Mouse (Mus musculus): ENCODE results near the gene Trappc3l.
"Not testable (repeated sequence)": the region's sequence is repeated elsewhere in the genome, so short reads cannot be mapped to it uniquely, and the experiment has no call there.

The Trappc3l gene

DNA sequence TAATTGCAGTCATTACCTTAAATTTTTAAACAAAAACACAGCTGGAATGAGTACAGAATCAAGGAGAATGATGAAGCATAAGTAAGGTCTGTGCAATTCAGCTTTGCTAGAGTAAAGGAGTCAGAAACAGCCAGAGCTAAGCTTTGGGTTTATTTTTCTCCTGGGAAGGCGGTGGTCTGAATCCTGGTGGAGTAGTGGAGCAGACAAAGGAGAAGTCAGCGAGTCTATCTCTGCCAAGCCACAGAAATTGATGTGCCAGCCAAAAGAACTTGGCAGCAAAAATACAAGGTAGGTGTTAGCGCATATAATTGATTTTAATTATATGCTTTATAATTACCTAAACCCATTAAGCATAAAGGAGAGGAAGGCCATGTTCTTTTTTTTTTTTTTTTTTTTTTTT, at the start of gene Trappc3l:
Trappc3l (plus strand) TSS at position 197 of the 400 bp plus-strand sequence.
- no peak for DNase-seq

DNA sequence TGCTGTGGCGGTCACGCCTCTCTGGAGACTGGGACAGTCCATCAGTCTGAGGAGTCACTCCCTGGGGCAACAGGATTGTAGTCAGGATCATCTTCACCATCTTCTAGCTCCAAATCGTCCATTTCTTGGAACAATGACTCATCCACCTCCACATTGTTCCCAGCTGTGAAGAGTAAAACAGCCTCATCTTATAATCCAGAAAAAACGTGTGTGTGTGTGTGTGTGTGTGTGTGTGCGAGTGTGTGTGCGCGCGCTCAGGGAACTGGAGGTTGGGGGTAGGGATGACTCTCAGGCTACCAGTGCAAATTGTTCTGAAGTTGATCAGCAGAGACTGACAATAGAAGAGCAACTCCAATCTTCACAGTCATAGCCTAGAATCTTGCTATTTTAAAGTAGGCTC, 40.7 kb upstream of the Trappc3l start:
- DNase-seq, result not testable (repeated sequence)

DNA sequence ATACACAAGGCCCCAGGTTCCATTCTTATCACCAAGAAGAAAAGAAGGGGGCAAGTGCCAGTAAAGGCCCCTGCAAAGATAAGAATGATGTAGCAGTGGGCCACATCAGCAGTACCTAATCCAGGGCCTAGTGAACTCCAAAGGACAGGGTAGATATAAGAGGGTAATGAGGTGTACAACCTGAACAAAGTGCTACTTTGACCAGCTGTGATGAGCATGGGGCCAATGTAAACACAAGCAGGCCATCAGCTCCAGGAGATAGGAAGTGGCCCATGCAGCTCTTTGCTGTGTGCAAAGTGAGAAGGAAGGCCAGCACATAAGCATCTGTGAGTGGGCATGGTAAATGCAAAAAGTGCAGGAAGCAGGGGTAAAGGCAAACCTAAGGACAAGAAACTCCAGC, 39.0 kb upstream of the Trappc3l start:
- DNase-seq, result no peak

DNA sequence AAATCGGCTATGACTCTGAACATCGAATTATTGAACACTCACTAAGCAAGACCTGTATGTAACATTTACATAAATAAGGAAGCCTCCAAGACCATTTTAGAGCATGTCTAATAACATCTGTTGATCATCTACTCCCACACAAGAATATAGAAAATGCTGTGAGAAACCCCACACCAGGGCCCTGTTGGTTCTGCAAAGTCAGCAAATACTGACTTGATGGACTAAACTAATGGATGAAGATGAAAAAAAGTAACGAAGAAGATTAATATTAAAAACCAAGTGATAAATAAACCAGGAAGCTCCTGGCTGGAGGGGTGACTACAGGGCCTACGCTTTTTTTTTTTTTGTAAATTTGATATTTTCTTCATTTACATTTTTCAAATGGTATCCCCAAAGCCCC, 24.8 kb upstream of the Trappc3l start:
- DNase-seq, result no peak

DNA sequence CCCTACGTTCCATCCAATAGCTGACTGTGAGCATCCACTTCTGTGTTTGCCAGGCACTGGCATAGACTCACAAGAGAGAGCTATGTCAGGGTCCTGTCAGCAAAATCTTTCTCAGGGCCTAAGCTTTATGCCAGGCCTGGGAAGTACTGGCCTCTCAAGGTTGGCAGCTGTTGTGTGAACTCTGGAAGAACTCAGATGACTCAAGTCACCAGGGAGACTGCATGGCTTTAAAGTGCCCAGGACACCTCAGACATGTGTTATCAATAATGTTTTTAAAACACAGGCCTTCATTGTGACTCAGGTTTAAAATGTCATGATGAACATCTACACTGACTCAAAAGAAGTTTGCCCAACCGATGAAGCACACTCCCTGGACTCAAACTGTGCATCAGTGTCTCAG, 24.2 kb upstream of the Trappc3l start:
- DNase-seq, result no peak

DNA sequence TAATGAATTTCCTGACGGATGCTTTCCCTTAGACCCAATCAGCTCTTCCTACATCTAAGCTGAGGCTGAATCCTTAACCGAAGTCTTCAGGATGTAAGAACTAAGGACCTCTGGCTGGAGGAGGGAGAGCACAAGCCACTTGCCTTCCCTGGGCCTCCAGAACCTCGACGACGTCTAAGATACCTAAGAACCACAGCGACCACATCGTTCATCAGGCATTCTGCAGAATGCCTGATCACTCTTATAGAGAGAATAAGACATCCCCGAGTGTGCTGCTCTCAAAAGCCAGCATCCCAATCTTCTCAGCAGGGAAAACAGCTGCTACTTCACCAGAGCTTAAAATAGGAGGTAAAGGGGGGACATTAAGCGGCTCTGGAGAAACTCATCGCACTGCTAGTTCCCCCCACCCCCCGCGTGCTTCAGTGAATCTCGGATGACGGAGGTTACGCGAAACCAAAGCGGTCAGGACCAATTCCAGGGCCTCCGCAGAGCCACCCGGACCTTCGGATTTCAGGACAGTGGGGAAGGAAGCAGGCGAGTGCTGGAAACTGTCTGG, 18.6 kb upstream of the Trappc3l start:
- no peak for DNase-seq

DNA sequence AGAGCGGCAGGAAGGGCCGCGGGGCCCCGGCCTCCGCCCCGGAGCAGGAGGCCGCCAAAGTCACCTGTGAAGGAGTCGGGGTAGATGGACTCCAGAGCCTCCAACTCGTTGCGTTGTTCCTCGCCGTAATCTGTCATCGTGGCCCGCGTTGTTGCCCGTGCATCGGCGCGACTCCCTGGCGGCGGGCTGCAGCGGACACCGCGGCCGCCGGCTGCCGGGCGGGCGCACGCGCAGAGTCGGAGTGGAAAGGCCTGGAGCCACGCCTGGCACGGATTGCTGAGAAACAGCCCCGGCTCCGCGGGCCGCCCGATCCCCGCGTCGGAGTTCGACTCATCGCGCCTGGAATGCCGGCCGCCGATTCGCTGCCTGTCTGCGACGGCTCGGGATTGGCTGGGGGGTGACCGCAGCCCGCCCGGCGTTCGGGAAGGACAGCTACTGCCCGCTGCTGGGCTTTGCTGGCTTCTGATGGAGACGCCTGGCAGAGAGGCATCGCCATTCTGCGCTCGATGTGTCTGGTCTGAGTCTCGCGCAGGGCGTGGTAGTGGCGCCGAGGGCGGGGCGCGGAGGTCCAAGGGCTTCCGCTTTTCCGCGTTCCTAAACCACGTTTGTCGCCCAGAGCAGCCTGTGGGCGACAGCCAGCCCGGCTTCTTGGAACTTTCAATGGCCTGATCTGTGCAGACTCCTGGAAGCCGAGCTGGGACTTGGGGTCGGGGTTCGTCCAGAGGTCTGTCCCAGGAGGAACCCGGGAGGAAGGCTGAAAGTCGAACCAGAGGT, 17.9 kb upstream of the Trappc3l start, which contains the start of gene Rwdd1:
Rwdd1 (minus strand) TSS at position 323 of the 774 bp plus-strand sequence.
- DNase-seq, result peak; percentile 99

DNA sequence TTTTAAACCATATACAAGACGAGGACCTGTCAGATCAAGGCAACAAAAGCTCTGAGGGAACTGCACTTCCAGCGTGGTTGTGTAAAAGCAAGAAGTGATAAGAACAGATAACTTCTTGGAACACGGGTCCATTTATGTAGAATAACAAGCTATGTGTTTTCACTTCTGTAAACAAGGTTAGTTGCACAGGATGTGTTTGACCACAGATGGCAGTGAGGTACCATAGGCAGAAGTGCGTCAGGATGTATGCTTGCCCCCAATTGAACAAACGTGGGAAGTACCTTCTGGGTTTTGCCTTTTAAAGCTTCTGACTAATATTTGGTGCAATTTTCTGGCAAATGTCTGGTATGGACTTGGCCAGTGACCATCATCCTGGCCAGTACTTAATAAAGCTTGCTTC, 7.1 kb upstream of the Trappc3l start:
- no peak for DNase-seq

DNA sequence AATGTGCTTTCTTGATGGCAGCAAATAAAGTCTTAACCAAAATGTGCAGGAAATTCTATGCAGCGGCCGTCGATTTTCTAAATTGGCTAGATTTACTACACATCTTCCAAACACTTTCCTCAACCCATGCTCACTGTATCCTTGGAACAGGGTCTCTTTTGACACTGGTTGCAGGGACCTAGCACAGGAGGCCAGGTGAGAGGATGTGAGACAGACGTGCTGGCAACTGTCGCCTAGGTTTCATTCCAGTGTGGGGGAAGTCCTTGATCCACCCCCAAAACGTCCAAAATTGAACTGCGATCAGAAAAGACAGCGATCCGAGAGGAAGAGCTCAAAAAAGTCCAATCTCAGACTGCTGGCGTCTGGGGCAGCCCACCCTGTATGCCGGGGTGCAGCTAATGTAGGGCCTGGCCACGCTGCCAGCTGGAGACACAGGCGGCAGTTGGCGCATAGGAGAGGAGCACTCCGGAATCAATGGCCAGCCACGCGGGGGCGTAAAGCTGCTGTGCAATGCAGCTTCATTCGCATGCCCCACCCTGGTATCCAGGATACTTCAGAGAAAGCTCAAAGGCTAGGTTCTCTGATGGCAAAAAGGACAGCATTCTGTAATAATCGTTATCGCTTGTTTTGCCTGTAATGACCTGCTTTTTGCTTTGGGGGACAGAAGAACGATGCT, 3.6 kb upstream of the Trappc3l start:
- DNase-seq, result peak; percentile 36

DNA sequence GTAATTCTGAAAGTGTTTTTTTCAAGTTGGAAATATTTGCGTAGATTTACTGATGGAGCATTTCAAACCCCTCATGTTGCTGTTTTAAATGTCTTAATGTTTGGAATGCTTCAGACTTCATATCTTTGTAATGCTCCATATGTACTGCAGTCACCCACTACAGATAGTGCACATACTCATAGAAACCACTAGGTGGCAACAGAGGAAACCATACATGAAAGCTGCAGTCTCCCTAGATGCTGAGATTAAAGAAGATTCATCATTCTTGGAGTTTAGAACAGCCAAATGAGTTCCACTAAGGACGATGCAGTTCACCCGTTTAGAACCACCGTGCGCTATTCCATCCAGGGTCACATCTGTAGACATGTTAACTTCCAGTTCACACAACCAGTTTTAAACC, 810 bp upstream of the Trappc3l start:
- no peak for DNase-seq

DNA sequence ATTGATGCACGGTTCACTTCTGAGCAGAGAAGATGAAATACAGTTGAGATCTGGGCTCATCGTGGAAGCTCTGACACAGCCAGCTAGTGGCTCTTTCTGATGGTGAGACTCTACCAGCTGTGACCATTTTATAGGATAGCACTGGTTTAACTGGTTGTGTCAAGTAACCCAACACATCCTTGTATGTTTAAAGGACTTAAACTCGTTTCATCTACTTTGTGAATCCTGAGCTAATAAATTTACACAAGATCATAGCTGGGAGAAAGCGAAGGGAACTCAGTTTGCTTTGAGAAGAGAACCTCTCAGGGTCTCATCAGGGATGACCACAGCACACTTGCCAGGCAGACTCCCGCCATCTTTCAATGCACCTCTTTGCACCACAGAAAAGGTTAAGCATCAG, 6.8 kb downstream of the Trappc3l start, which contains the start of gene Calhm4:
Calhm4 (minus strand) TSS at position 101 of the 400 bp plus-strand sequence.
- no peak for DNase-seq

DNA sequence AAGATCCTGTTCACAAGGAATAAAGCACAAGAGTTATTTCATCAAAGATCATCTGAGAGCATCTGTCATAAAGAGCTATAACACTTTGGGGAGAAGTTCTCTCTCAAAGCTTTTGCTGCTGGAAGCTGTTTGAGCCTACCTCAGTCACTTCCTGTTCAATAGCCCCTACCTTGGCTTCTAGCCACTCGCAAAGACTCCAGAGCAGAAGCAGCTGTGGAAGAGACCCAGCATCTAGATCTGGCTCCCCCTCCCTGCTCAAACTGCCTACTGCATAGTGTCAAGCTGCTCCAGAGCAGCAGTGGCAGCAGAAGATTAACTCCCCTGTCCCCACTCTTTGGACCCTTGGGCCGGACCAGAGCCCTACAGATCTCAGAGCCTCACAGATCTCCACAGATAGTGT, 16.6 kb downstream of the Trappc3l start:
- DNase-seq, result no peak

DNA sequence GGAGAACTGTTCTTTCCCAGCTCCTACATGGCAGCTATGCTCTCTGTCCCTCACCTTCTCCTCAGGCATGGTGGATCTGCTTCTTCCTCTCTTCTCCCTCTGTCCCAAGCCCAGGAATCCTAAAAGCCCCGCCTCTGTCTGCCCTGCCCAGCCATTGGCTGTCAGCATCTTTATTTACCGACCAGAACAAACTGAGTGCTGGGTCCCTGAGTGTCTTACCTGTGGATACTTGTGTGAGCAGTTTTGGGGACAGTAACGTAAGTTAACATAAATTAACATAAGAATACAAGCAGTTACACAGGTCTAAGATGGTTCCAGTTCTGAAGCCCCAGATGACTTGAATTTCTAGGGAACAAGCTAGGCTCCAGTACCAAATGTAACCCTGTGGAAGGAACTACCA, 29.2 kb downstream of the Trappc3l start:
- no peak for DNase-seq

DNA sequence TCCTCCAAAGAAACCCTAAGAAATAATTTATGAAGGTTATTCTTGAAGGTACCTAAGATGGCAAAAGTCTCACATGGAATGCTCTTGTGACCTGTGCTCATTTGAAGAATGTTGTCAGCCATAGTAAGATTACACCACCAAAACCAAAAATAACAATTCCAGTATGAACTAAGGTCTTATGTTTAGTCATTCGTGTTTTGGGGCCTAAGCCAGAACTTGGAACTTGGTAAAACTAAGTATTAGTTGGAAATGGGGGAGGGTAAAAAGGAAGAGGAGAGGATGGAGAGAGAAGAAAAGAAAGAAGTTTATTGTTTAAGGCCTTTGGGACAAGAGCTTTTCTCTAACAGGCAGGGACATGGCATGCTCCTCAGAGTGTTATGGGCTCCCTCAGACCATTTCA, 32.2 kb downstream of the Trappc3l start:
- no peak for DNase-seq

DNA sequence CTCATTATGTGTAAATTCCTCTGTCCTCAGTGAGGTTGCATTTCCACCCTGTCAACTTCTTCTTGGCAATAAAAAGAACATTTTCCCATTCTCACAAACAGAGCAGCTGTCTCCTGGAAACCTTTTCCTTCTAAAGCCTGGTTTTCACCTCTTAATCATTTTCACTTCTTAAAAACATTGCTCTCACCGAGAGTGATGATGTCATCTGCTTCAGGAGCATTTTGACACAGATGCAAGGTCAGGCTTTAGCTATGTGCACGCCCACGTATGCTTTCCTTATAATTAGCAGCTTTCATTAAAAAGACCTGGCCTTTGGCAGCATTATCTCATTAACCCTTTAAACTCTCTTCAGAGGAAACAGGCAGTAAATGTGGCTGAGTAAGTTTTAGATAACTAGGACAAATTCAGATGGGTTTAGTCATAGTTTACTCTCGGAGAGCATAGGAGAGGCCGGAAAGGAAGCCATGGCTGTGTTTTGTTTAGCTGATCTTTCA, 33.6 kb downstream of the Trappc3l start:
- no peak for DNase-seq

DNA sequence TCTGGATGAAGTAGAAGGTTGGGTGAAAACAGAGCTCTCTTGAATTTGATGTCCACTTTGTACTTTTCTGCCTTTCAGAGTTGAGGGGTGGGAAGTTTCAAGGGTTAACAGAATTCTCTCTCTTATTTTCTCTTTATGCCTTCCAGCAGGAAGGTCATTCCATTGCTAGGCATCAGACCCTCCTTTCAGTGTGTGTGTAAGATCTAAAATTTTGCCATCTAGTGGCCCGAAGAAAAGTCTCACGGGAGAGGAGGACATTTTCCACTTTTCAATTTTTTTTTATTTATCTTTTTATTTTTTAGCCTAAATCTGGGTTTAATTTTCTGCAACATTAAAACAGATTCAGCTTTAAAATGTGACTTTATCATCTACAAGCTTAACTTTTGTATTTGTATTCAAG, 34.3 kb downstream of the Trappc3l start:
- DNase-seq, result no peak

DNA sequence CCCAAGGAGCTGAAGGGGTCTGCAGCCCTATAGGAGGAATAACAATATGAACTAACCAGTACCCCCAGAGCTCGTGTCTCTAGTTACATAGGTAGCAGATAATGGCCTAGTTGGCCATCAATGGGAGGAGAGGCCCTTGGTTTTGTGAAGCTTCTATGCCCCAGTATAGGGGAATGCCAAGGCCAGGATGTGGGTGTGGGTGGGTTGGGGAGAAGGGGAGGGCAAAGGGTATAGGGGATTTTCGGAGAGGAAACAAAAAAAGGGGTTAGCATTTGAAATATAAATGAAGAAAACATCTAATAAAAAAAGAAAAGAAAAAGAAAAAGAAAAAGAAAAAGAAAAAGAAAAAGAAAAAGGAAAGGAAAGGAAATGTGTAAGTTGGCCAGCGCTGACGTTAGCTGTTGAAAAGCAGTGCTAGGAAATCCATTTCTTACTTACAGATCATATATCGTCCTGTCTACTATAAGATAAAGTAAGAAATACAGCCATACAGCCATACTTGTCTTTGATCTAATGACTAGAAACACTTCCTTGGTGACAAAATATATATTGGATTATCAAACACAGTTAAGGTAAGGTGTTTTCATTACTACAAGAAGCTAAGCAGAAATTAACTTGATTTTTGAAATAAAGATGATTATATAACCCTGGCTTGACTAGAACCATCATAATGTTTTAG, 37.3 kb downstream of the Trappc3l start:
- DNase-seq, result no peak

DNA sequence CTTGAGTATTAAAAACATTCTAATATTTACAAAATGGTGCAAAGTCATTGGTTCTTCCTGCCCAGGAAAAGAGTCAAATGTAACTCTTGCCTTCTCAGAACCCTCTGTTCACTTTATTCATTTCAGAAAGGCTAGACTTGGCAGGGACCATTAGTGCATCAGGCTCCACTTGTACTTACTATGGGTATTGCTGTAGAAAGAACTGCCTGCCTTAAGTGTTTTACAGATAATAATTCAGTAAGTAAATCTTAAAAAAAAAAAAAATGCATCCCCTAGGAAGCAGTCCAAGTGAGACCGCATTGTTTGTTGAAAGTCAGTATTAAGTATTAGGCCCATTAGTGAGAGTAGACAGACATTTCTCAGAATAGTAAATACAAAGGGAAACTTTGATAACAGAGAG, 49.1 kb downstream of the Trappc3l start:
- DNase-seq, result no peak

DNA sequence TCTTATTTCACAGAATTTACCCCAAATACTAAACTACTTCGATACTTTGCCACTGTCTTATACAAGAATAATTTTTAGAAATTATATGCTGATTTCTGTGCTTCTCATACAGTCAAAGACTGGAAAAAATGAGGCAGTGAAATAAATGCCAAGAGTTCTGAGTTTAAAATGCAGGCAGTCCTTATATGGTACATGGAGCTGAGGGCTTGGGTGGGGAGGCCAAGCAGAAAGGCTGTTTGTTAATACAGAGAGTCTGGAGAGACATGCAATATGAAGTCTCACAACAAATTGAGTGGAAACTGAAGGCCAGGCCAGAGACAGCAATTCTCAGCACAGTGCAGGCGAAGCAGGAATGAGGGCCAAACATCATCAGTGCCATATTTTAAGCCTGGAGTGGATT, 51.1 kb downstream of the Trappc3l start:
- no peak for DNase-seq

DNA sequence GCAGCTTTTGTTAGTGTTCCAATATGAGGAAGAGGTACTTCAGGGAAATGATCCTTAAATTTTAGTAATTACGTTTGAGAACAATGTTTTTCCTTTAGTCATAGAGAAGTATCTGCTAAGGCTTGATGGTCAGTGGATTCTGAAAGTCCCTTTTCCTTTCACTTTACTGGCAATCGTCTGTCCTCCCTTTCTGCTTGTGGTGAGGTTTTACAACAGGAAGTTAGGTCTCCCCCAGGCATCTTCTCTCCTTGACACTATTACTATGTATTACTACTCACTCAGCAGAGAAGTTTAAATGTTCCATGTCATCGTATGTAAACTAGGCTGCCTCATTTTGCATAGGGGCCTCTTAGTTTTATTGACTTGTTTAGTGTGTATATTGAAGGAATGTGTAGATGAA, 52.1 kb downstream of the Trappc3l start:
- DNase-seq, result no peak

DNA sequence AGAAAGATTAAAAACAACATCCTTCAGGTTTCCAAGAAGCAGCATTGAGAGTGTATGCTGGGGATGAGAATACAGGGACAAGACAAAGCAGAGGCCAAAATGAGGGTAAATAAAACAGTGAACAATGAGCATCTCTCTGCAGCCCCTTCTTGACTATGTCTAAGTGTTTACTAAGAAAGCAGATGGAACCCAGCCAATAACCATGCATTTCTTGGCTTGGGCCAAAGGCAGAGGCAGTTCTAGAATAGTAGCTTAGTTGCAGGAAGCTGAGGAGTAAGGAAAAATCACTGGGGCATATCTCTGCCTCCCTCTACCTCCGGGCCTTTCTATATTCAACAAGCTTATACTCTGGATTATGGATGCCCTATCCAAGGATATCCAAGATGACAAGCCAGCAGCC, 53.1 kb downstream of the Trappc3l start:
- no peak for DNase-seq

DNA sequence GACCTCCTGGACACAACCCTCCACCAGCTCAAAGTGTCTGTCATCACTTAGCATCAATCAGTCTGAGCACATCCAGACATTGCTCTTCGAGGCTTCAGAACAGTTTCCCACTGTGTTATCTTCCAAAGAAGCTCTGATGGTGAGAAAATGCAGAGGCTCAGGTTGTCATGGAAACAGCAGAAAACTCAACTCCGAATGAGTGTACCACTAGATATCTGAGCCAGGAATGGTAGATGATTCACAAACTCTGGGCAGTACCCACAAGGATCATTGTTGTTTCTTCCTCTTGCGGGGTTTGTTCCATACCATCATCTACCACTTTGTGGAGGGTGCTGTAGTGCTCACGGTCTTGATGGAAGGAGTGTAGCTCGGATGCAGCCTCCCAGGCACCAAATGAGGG, 54.5 kb downstream of the Trappc3l start:
- no peak for DNase-seq

DNA sequence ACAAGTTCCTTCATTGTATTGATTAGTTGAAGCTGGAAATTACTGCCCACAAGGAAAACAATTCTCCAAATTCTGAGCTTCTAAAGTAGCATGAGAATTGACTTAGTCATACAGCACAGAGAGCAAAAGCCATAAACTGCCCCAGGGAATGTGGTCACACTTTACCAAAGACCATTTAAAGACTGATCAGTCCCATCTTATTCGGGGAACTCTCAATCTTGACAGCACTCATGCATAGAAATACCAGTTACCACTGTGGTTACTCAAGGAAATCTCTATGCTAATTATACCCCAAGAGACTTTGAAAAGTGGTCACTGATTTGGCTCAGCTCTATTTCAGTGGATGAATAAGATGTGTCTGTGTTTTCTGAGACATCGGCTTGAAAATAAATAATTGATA, 57.8 kb downstream of the Trappc3l start:
- no peak for DNase-seq
